Comparison of ENCODE assay signal across 11 mouse cellular contexts in the genomic region with DNA sequence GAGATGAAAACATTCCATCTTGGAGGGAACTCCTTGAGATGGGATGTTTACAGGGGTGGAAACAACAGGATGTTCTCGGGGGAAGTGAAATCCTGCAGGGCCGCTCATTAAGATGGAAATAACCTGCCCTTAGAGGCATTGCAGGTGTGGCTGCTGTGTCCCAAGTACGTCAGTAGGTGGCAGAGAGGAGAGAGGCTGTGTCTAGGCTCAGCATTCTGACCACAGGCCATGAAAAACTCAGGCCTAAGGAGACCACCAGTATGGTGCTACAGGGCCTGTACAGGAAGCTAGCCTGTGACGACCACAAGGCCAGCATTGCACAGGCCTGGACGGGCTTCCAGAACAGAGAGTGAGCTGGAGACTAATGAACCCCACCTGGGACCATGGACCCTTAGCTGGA. TPM values are rescaled to one million over a fixed set of nuclear protein-coding genes. Genes with fewer than 3 reads are reported as not detected.
DNase-seq lines count a peak whose midpoint lies in the region; TF ChIP-seq lines count a peak whose summit lies in the region.
"Had no signal": no experiment of that assay in that cellular context is flagged by ENCODE, and none has a peak within 500 bp of the region (broad histone marks: within the 10 kb centered on the region; RNA-seq: fewer than 3 reads in every experiment).

No protein-coding gene starts in this region.

- no peak for DNase-seq in kidney, adult 2 months
- DNase-seq in kidney, postnatal 25 days, result no peak
- DNase-seq in spleen, adult 2 months (ENCODE audit: low read depth in 1 of 2, low spot score in 2 of 2), result no peak
- no peak for DNase-seq in spleen, adult 12 weeks (ENCODE audit: low spot score)
- peak; percentile 49 for DNase-seq in thymus, postnatal 4 days
- no peak for DNase-seq in urinary bladder, postnatal 14 days (ENCODE audit: low spot score)
- DNase-seq: gastrocnemius, postnatal 10 days; right cerebral cortex, postnatal 14 days had no signal

- no peak overlapping the region for H3K4me3 ChIP-seq in kidney, adult 2 months (ENCODE audit: insufficient read depth, low read depth, low read length)
- no peak overlapping the region for H3K4me3 ChIP-seq in spleen, adult 2 months (ENCODE audit: extremely low read depth, insufficient read depth, insufficient read length)
- H3K4me3 ChIP-seq in cortical plate, adult 2 months (ENCODE audit: insufficient read depth, low read length), result no peak overlapping the region
- H3K4me3 ChIP-seq: limb, embryonic 15.5 days had no signal

- TF ChIP-seq POLR2A in kidney, adult 2 months (IDR thresholded peaks at IDR 0.05; ENCODE audit: low read depth, low read length), result no peak
- no peak for TF ChIP-seq POLR2A in spleen, adult 2 months (IDR thresholded peaks at IDR 0.05; ENCODE audit: low read depth, low read length)
- no peak for TF ChIP-seq POLR2A in cortical plate, adult 2 months (IDR thresholded peaks at IDR 0.05; ENCODE audit: extremely low read depth, insufficient read depth, low read length)

- no peaks in the 10 kb centered on the region for H3K4me1 ChIP-seq in kidney, adult 2 months (ENCODE audit: control insufficient read depth, insufficient read depth, low read length)
- H3K4me1 ChIP-seq in spleen, adult 2 months (ENCODE audit: control insufficient read depth, insufficient read depth, insufficient read length), result no peaks in the 10 kb centered on the region
- no peaks in the 10 kb centered on the region for H3K4me1 ChIP-seq in cortical plate, adult 2 months (ENCODE audit: control insufficient read depth, insufficient read depth, low read length)
- H3K4me1 ChIP-seq: limb, embryonic 15.5 days had no signal

- no peaks in the 10 kb centered on the region for H3K27me3 ChIP-seq in kidney, adult 2 months (replicated peaks; ENCODE audit: control insufficient read depth, insufficient read depth, low read length)
- H3K27me3 ChIP-seq in spleen, adult 2 months (ENCODE audit: control insufficient read depth, insufficient read depth, low read length), result no peaks in the 10 kb centered on the region
- H3K27me3 ChIP-seq: limb, embryonic 15.5 days had no signal

- peak; percentile 61 for TF ChIP-seq CTCF in kidney, adult 2 months (conservative IDR thresholded peaks at IDR 0.05; ENCODE audit: insufficient read depth, insufficient read length, low read depth, low read length)
- peak; percentile 5; the same call in 1 of the 2 replicates for TF ChIP-seq CTCF in spleen, adult 2 months (IDR thresholded peaks at IDR 0.05; ENCODE audit: extremely low read depth, insufficient read depth, insufficient read length, insufficient replicate concordance)
- TF ChIP-seq CTCF in cortical plate, adult 2 months (IDR thresholded peaks at IDR 0.05; ENCODE audit: extremely low read depth, insufficient read depth, low read length), result peak; percentile 24

- H3K27ac ChIP-seq in kidney, adult 2 months (ENCODE audit: insufficient read depth, low read depth, low read length), result no peak overlapping the region
- no peak overlapping the region for H3K27ac ChIP-seq in spleen, adult 2 months (ENCODE audit: insufficient read depth, low read length)
- H3K27ac ChIP-seq in cortical plate, adult 2 months (ENCODE audit: insufficient read depth, low read length), result no peak overlapping the region
- H3K27ac ChIP-seq: limb, embryonic 15.5 days had no signal

- H3K36me3 ChIP-seq in kidney, adult 2 months (ENCODE audit: control insufficient read depth, insufficient read depth, low read length), result no peaks in the 10 kb centered on the region
- no peaks in the 10 kb centered on the region for H3K36me3 ChIP-seq in spleen, adult 2 months (ENCODE audit: control insufficient read depth, insufficient read depth, low read length)
- H3K36me3 ChIP-seq: limb, embryonic 15.5 days had no signal

- WGBS in kidney, adult 2 months, result 64% methylated on average over 5 of the region's 5 CpGs
- 64% methylated on average over 5 of the region's 5 CpGs for WGBS in spleen, adult 2 months

RNA-seq across cellular contexts. Expression of gene Smim8, which starts 6.6 kb away (rescaled TPM):
- polyA plus RNA-seq in kidney, adult 2 months (2012; rRNA removed), result 8.5 and 13.2 TPM in 2 replicates
- polyA plus RNA-seq in spleen, adult 2 months (2012; rRNA removed), result 1.0 and 1.1 TPM in 2 replicates
- 27.1 and 30.9 TPM in 2 replicates for polyA plus RNA-seq in cortical plate, adult 2 months (2012; rRNA removed)

RNA-seq across cellular contexts. Expression of gene Gm136, which starts 28.8 kb away (rescaled TPM):
- not detected in 2 replicates for polyA plus RNA-seq in kidney, adult 2 months (2012; rRNA removed)
- not detected in 2 replicates for polyA plus RNA-seq in spleen, adult 2 months (2012; rRNA removed)
- polyA plus RNA-seq in cortical plate, adult 2 months (2012; rRNA removed), result 0.09 TPM in 1 of 2 replicates, not detected in the other
- polyA plus RNA-seq: kidney, embryonic 14.5 days; limb, embryonic 15.5 days had no signal

RNA-seq across cellular contexts. Expression of gene Cfap206, which starts 54.9 kb away (rescaled TPM):
- 0.17 and 0.20 TPM in 2 replicates for polyA plus RNA-seq in kidney, adult 2 months (2012; rRNA removed)
- not detected in 2 replicates for polyA plus RNA-seq in spleen, adult 2 months (2012; rRNA removed)
- polyA plus RNA-seq in cortical plate, adult 2 months (2012; rRNA removed), result 2.0 and 2.1 TPM in 2 replicates
- polyA plus RNA-seq: limb, embryonic 15.5 days had no signal

Comparison
In these comparisons a context has a peak if more than half of its experiments do, and no peak if none do; other contexts are left out.
1. CTCF ChIP-seq: peak in every context shown above with its lines; median percentile 61 in kidney, adult 2 months; 24 in cortical plate, adult 2 months; 5 in spleen, adult 2 months.